9 mouse cellular contexts compared by ENCODE assay signal in the genomic region with DNA sequence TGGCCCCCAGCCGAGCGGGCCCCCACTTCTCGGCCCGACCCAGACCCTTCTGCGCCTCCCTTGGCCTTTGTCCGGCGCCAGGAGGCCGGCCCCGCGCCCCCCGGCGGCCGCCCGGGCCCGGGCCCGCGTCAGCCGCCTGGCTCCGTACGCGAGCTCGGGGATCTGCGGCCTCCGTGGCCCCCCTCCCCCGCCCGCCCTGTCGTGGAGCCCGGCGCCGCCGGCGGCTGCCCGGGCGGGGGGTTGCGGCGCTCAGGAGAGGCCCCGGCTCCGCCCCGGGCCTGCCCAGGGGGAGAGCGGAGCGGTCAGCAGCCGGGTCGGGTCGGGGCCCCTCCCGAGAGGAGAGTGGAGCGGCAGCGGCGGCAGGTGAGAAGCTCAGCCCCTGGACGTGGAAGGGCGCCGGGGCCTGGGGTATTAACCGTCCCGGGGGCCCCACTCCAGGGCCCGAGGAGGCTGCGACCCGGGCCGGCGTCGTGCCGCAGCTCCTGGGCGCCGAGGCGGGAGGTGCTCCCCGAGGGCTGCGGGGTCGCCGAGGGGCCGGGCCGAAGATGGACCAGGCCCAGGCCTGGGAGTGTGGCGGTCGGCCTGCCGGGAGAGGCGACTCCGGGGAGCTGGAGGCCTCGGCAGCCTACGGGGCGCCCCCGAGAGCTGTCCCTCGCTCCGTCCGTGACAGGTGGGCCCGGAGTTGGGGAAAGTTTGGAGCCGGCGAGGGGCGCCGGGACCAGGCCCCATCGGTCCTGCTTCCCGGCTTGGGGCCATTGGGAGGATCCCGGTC. TPM values are rescaled to one million over a fixed set of nuclear protein-coding genes. Genes with fewer than 3 reads are reported as not detected.
DNase-seq lines count a peak whose midpoint lies in the region; ATAC-seq and TF ChIP-seq lines count a peak whose summit lies in the region.
"Had no signal": no experiment of that assay in that cellular context is flagged by ENCODE, and none has a peak within 500 bp of the region (broad histone marks: within the 10 kb centered on the region; RNA-seq: fewer than 3 reads in every experiment).

No protein-coding gene starts in this region.

- no peaks in the 10 kb centered on the region for H3K9me3 ChIP-seq in intestine, embryonic 14.5 days (ENCODE audit: control insufficient read depth, low read length)
- H3K9me3 ChIP-seq in limb, embryonic 12.5 days: no peaks in the 10 kb centered on the region
- H3K9me3 ChIP-seq in midbrain, embryonic 13.5 days: no peaks in the 10 kb centered on the region

- peak overlapping the region; percentile 95 for H3K27ac ChIP-seq in cortical plate, adult 2 months (ENCODE audit: insufficient read depth, low read length)
- peak overlapping the region; percentile 97 for H3K27ac ChIP-seq in intestine, embryonic 14.5 days (ENCODE audit: low read depth)
- H3K27ac ChIP-seq in limb, embryonic 12.5 days: peak overlapping the region; percentile 96
- H3K27ac ChIP-seq in midbrain, embryonic 13.5 days: peak overlapping the region; percentile 92

- no peak for TF ChIP-seq CTCF in cortical plate, adult 2 months (IDR thresholded peaks at IDR 0.05; ENCODE audit: extremely low read depth, insufficient read depth, low read length)

- peak; percentile 68 for ATAC-seq in intestine, embryonic 14.5 days (replicated peaks; ENCODE audit: low FRiP score, low TSS enrichment, low read depth)
- ATAC-seq in limb, embryonic 12.5 days (ENCODE audit: insufficient number of reproducible peaks, insufficient read depth, low FRiP score, low TSS enrichment, low read depth): peak; percentile 17; the same call in 1 of the 2 replicates
- ATAC-seq in midbrain, embryonic 13.5 days: peak; percentile 79

- peak; percentile 34 for DNase-seq in ZHBTc4 (ENCODE audit: low read depth, low spot score)
- peak; percentile 50 for DNase-seq in gastrocnemius, postnatal 25 days
- DNase-seq in intestine, embryonic 14.5 days (ENCODE audit: low spot score): peak; percentile 82
- peak; percentile 41 to 53 for DNase-seq in spleen, adult 18-20 months
- DNase-seq in adipocyte (ENCODE audit: low spot score): no peak

- H3K4me1 ChIP-seq in cortical plate, adult 2 months (ENCODE audit: control insufficient read depth, insufficient read depth, low read length): peaks cover 2% of the 10 kb centered on the region; the same call in 1 of the 2 replicates
- peaks cover 18% of the 10 kb centered on the region for H3K4me1 ChIP-seq in intestine, embryonic 14.5 days (replicated peaks; ENCODE audit: control insufficient read depth, insufficient read depth, low read length)
- H3K4me1 ChIP-seq in limb, embryonic 12.5 days (replicated peaks): peaks cover 22% of the 10 kb centered on the region
- H3K4me1 ChIP-seq in midbrain, embryonic 13.5 days (replicated peaks): peaks cover 33% of the 10 kb centered on the region

- no peak for TF ChIP-seq POLR2A in cortical plate, adult 2 months (IDR thresholded peaks at IDR 0.05; ENCODE audit: extremely low read depth, insufficient read depth, low read length)

- peaks cover 27% of the 10 kb centered on the region for H3K36me3 ChIP-seq in intestine, embryonic 14.5 days (ENCODE audit: control insufficient read depth, insufficient read depth, low read length)
- H3K36me3 ChIP-seq in limb, embryonic 12.5 days: peaks cover 43% of the 10 kb centered on the region
- H3K36me3 ChIP-seq in midbrain, embryonic 13.5 days: peaks cover 16% of the 10 kb centered on the region

- 5% methylated on average over 78 of the region's 89 CpGs for WGBS in intestine, embryonic 14.5 days
- WGBS in limb, embryonic 12.5 days: 1% methylated on average over 83 of the region's 89 CpGs
- WGBS in midbrain, embryonic 13.5 days: under 1% methylated on average over 54 of the region's 89 CpGs

- peak overlapping the region; percentile 99 for H3K9ac ChIP-seq in intestine, embryonic 14.5 days (ENCODE audit: low read length)
- peak overlapping the region; percentile 99 for H3K9ac ChIP-seq in limb, embryonic 12.5 days (replicated peaks)
- H3K9ac ChIP-seq in midbrain, embryonic 13.5 days (replicated peaks): peak overlapping the region; percentile 99

- peak overlapping the region; percentile 73 for H3K4me2 ChIP-seq in intestine, embryonic 14.5 days (ENCODE audit: low read length)
- peak overlapping the region; percentile 65 for H3K4me2 ChIP-seq in limb, embryonic 12.5 days
- H3K4me2 ChIP-seq in midbrain, embryonic 13.5 days (replicated peaks): peak overlapping the region; percentile 80

- no peaks in the 10 kb centered on the region for H3K27me3 ChIP-seq in intestine, embryonic 14.5 days (replicated peaks; ENCODE audit: control insufficient read depth, insufficient read depth, low read length)
- no peaks in the 10 kb centered on the region for H3K27me3 ChIP-seq in limb, embryonic 12.5 days
- H3K27me3 ChIP-seq in midbrain, embryonic 13.5 days: no peaks in the 10 kb centered on the region

- peak overlapping the region; percentile 88 for H3K4me3 ChIP-seq in cortical plate, adult 2 months (ENCODE audit: insufficient read depth, low read length)
- H3K4me3 ChIP-seq in intestine, embryonic 14.5 days (ENCODE audit: low read depth, low read length): peak overlapping the region; percentile 90
- H3K4me3 ChIP-seq in limb, embryonic 12.5 days (replicated peaks): peak overlapping the region; percentile 94
- peak overlapping the region; percentile 95 for H3K4me3 ChIP-seq in midbrain, embryonic 13.5 days (replicated peaks)

RNA-seq across cellular contexts. Expression of a gene that starts 3.3 kb away (rescaled TPM):
- 36.3 and 36.7 TPM in 2 replicates for polyA plus RNA-seq in cortical plate, adult 2 months (2012; rRNA removed)
- total RNA-seq in gastrocnemius, postnatal 25 days (2021): 10 to 100 TPM; 33.8 to 35.8 TPM
- polyA plus RNA-seq in intestine, embryonic 14.5 days (2014; fragmentation: Nextera tagmentation; extraction: Ambion mirVana): 23.0 and 25.3 TPM in 2 replicates
- 29.6 and 31.9 TPM in 2 replicates for polyA plus RNA-seq in limb, embryonic 12.5 days (2016; fragmentation: Nextera tagmentation; extraction: Ambion mirVana)
- 23.6 and 24.7 TPM in 2 replicates for polyA plus RNA-seq in midbrain, embryonic 13.5 days (2015; fragmentation: Nextera tagmentation; extraction: Ambion mirVana)

RNA-seq across cellular contexts. Expression of a gene that starts 35.2 kb away (rescaled TPM):
- polyA plus RNA-seq in cortical plate, adult 2 months (2012; rRNA removed): not detected in 2 replicates
- not detected for total RNA-seq in gastrocnemius, postnatal 25 days (2021)
- polyA plus RNA-seq in intestine, embryonic 14.5 days (2014; fragmentation: Nextera tagmentation; extraction: Ambion mirVana): not detected in 2 replicates
- polyA plus RNA-seq in limb, embryonic 12.5 days (2016; fragmentation: Nextera tagmentation; extraction: Ambion mirVana): not detected in 2 replicates
- polyA plus RNA-seq in midbrain, embryonic 13.5 days (2015; fragmentation: Nextera tagmentation; extraction: Ambion mirVana): not detected in 2 replicates
- polyA plus RNA-seq: large intestine, adult 2 months had no signal

RNA-seq across cellular contexts. Expression of a gene that starts 55.6 kb away (rescaled TPM):
- polyA plus RNA-seq in cortical plate, adult 2 months (2012; rRNA removed): 27.1 and 27.3 TPM in 2 replicates
- total RNA-seq in gastrocnemius, postnatal 25 days (2021): 1 to 10 TPM; 6.7 to 6.8 TPM
- polyA plus RNA-seq in intestine, embryonic 14.5 days (2014; fragmentation: Nextera tagmentation; extraction: Ambion mirVana): 40.7 and 48.6 TPM in 2 replicates
- 49.6 and 55.2 TPM in 2 replicates for polyA plus RNA-seq in limb, embryonic 12.5 days (2016; fragmentation: Nextera tagmentation; extraction: Ambion mirVana)
- polyA plus RNA-seq in midbrain, embryonic 13.5 days (2015; fragmentation: Nextera tagmentation; extraction: Ambion mirVana): 32.0 and 34.5 TPM in 2 replicates

Comparison
In these comparisons a context has a peak if more than half of its experiments do, and no peak if none do; other contexts are left out.
1. ATAC-seq: peak in every context shown above with its lines; median percentile 79 in midbrain, embryonic 13.5 days; 68 in intestine, embryonic 14.5 days; 17 in limb, embryonic 12.5 days.